ENCODE assay signal across 9 mouse cellular contexts in the genomic region with DNA sequence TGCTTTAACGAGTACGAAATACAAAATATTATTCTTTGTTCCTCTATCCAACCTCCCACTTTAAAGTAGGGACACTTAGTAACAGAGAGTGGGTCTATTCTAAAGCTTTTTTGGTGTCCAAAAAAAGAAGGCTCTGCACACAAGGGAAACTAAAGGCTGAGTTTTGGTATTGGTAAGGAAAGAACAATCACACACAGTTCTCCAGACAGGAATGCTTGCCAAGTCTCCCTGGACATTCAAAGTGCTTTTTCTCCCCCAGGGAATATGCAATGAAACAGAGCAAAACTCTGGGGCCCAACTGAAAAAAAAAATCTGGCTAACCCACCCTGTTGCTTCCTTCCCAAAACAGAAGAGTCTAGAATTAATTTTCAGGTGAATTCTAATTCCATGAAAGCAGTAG. TPM values are rescaled to one million over a fixed set of nuclear protein-coding genes. Genes with fewer than 3 reads are reported as not detected.
DNase-seq lines count a peak whose midpoint lies in the region; ATAC-seq and TF ChIP-seq lines count a peak whose summit lies in the region.
"Had no signal": no experiment of that assay in that cellular context is flagged by ENCODE, and none has a peak within 500 bp of the region (broad histone marks: within the 10 kb centered on the region; RNA-seq: fewer than 3 reads in every experiment).

No protein-coding gene starts in this region.

- H3K27ac ChIP-seq in hindbrain, embryonic 15.5 days (replicated peaks) = peak overlapping the region; percentile 63
- H3K27ac ChIP-seq in hindbrain, embryonic 12.5 days = no peak overlapping the region
- H3K27ac ChIP-seq in lung, postnatal 0 days (ENCODE audit: low read length) = peak overlapping the region; percentile 5; the same call in 1 of the 2 replicates
- H3K27ac ChIP-seq in forebrain, embryonic 16.5 days (ENCODE audit: low read length) = peak overlapping the region; percentile 52
- peak overlapping the region; percentile 67 for H3K27ac ChIP-seq in neural tube, embryonic 15.5 days (replicated peaks)
- H3K27ac ChIP-seq: limb, embryonic 12.5 days had no signal

- TF ChIP-seq CTCF in lung, postnatal 0 days (IDR thresholded peaks at IDR 0.05) = no peak

- WGBS in hindbrain, embryonic 15.5 days = 80% methylated on average over 2 of the region's 2 CpGs
- WGBS in hindbrain, embryonic 12.5 days = 94% methylated on average over 2 of the region's 2 CpGs
- WGBS in lung, postnatal 0 days = 60% methylated on average over 2 of the region's 2 CpGs
- 28% methylated on average over 2 of the region's 2 CpGs for WGBS in forebrain, embryonic 16.5 days
- 78% methylated on average over 2 of the region's 2 CpGs for WGBS in neural tube, embryonic 15.5 days

- no peaks in the 10 kb centered on the region for H3K27me3 ChIP-seq in hindbrain, embryonic 15.5 days
- no peaks in the 10 kb centered on the region for H3K27me3 ChIP-seq in hindbrain, embryonic 12.5 days
- H3K27me3 ChIP-seq in lung, postnatal 0 days (replicated peaks; ENCODE audit: insufficient read depth, low read length) = no peaks in the 10 kb centered on the region
- no peaks in the 10 kb centered on the region for H3K27me3 ChIP-seq in forebrain, embryonic 16.5 days (replicated peaks; ENCODE audit: control insufficient read depth, insufficient read depth, low read length)
- H3K27me3 ChIP-seq in neural tube, embryonic 15.5 days (replicated peaks) = no peaks in the 10 kb centered on the region
- H3K27me3 ChIP-seq: limb, embryonic 12.5 days had no signal

- TF ChIP-seq EP300 in lung, postnatal 0 days (IDR thresholded peaks at IDR 0.05) = no peak

- DNase-seq in lung, postnatal 0 days (ENCODE audit: low spot score) = peak; percentile 27
- DNase-seq in lung, adult 18-20 months = no peak
- no peak for DNase-seq in spleen, postnatal 14 days (ENCODE audit: low spot score in 2 of 2)

- no peak overlapping the region for H3K9ac ChIP-seq in hindbrain, embryonic 15.5 days
- no peak overlapping the region for H3K9ac ChIP-seq in hindbrain, embryonic 12.5 days
- H3K9ac ChIP-seq in lung, postnatal 0 days (replicated peaks; ENCODE audit: low read depth) = peak overlapping the region; percentile 20; the same call in 1 of the 2 replicates
- no peak overlapping the region for H3K9ac ChIP-seq in forebrain, embryonic 16.5 days (replicated peaks; ENCODE audit: low read depth, low read length)
- H3K9ac ChIP-seq in neural tube, embryonic 15.5 days (replicated peaks) = no peak overlapping the region
- H3K9ac ChIP-seq: limb, embryonic 12.5 days had no signal

- H3K4me3 ChIP-seq in hindbrain, embryonic 15.5 days = peak overlapping the region; percentile 20
- no peak overlapping the region for H3K4me3 ChIP-seq in hindbrain, embryonic 12.5 days
- H3K4me3 ChIP-seq in lung, postnatal 0 days (ENCODE audit: low read depth, low read length) = peak overlapping the region; percentile 39
- H3K4me3 ChIP-seq in forebrain, embryonic 16.5 days (replicated peaks; ENCODE audit: low read length) = peak overlapping the region; percentile 33
- peak overlapping the region; percentile 14; the same call in 1 of the 2 replicates for H3K4me3 ChIP-seq in neural tube, embryonic 15.5 days (replicated peaks)
- H3K4me3 ChIP-seq: limb, embryonic 12.5 days had no signal

- peak overlapping the region; percentile 16 for H3K4me2 ChIP-seq in hindbrain, embryonic 15.5 days
- H3K4me2 ChIP-seq in hindbrain, embryonic 12.5 days (replicated peaks) = no peak overlapping the region
- H3K4me2 ChIP-seq in lung, postnatal 0 days (replicated peaks; ENCODE audit: low read depth, low read length) = peak overlapping the region; percentile 42
- peak overlapping the region; percentile 40 for H3K4me2 ChIP-seq in forebrain, embryonic 16.5 days (ENCODE audit: low read length)
- peak overlapping the region; percentile 17; the same call in 1 of the 2 replicates for H3K4me2 ChIP-seq in neural tube, embryonic 15.5 days
- H3K4me2 ChIP-seq: limb, embryonic 12.5 days had no signal

- no peaks in the 10 kb centered on the region for H3K4me1 ChIP-seq in hindbrain, embryonic 15.5 days (replicated peaks)
- no peaks in the 10 kb centered on the region for H3K4me1 ChIP-seq in hindbrain, embryonic 12.5 days
- H3K4me1 ChIP-seq in lung, postnatal 0 days (ENCODE audit: insufficient read depth, low read depth, low read length) = no peaks in the 10 kb centered on the region; the same call in 1 of the 2 replicates
- H3K4me1 ChIP-seq in forebrain, embryonic 16.5 days (replicated peaks; ENCODE audit: control insufficient read depth, insufficient read depth, low read length) = peaks cover 10% of the 10 kb centered on the region
- no peaks in the 10 kb centered on the region for H3K4me1 ChIP-seq in neural tube, embryonic 15.5 days
- H3K4me1 ChIP-seq: limb, embryonic 12.5 days had no signal

- no peaks in the 10 kb centered on the region for H3K9me3 ChIP-seq in hindbrain, embryonic 15.5 days
- no peaks in the 10 kb centered on the region for H3K9me3 ChIP-seq in hindbrain, embryonic 12.5 days (replicated peaks)
- H3K9me3 ChIP-seq in lung, postnatal 0 days (ENCODE audit: low read length) = no peaks in the 10 kb centered on the region
- H3K9me3 ChIP-seq in forebrain, embryonic 16.5 days (ENCODE audit: control insufficient read depth, low read length) = no peaks in the 10 kb centered on the region
- no peaks in the 10 kb centered on the region for H3K9me3 ChIP-seq in neural tube, embryonic 15.5 days (replicated peaks)
- H3K9me3 ChIP-seq: limb, embryonic 12.5 days had no signal

- H3K36me3 ChIP-seq in hindbrain, embryonic 15.5 days = no peaks in the 10 kb centered on the region
- H3K36me3 ChIP-seq in hindbrain, embryonic 12.5 days = no peaks in the 10 kb centered on the region
- H3K36me3 ChIP-seq in lung, postnatal 0 days (ENCODE audit: insufficient read depth, low read length) = no peaks in the 10 kb centered on the region
- no peaks in the 10 kb centered on the region for H3K36me3 ChIP-seq in forebrain, embryonic 16.5 days (ENCODE audit: control insufficient read depth, insufficient read depth)
- H3K36me3 ChIP-seq in neural tube, embryonic 15.5 days = no peaks in the 10 kb centered on the region
- H3K36me3 ChIP-seq: limb, embryonic 12.5 days had no signal

- 0 out of 2 replicates have a peak, but pooled peaks have one; percentile 23 for ATAC-seq in hindbrain, embryonic 15.5 days (ENCODE audit: low FRiP score, low read depth)
- ATAC-seq in hindbrain, embryonic 12.5 days (ENCODE audit: low FRiP score) = no peak
- no peak for ATAC-seq in lung, postnatal 0 days
- peak; percentile 58 for ATAC-seq in forebrain, embryonic 16.5 days
- no peak; the same call in 1 of the 2 replicates for ATAC-seq in neural tube, embryonic 15.5 days (ENCODE audit: low FRiP score)
- ATAC-seq in megakaryocyte, adult 5-6 weeks (ENCODE audit: poor library complexity, severe bottlenecking) = no peak

RNA-seq across cellular contexts. Expression of gene Slc15a2, which starts 0.6 kb away (rescaled TPM):
- polyA plus RNA-seq in hindbrain, embryonic 15.5 days (2015; fragmentation: Nextera tagmentation; extraction: Ambion mirVana) = 12.7 and 16.2 TPM in 2 replicates
- 3.0 and 6.6 TPM in 2 replicates for polyA plus RNA-seq in hindbrain, embryonic 12.5 days (2016; fragmentation: Nextera tagmentation; extraction: Ambion mirVana)
- 57.3 and 75.1 TPM in 2 replicates for polyA plus RNA-seq in lung, postnatal 0 days (2015; fragmentation: Nextera tagmentation; extraction: Ambion mirVana)
- polyA plus RNA-seq in forebrain, embryonic 16.5 days (2015; fragmentation: Nextera tagmentation; extraction: Ambion mirVana) = 12.7 and 13.6 TPM in 2 replicates
- 13.0 and 15.3 TPM in 2 replicates for polyA plus RNA-seq in neural tube, embryonic 15.5 days (2015; fragmentation: Nextera tagmentation; extraction: Ambion mirVana)
- total RNA-seq in megakaryocyte, adult 5-6 weeks (2015) = 4.1 and 6.7 TPM in 2 replicates
- 7.5 and 14.7 TPM in 2 replicates for total RNA-seq in megakaryocyte, adult 5-6 weeks (2017)

RNA-seq across cellular contexts. Expression of gene Iqcb1, which starts 44.0 kb away (rescaled TPM):
- polyA plus RNA-seq in hindbrain, embryonic 15.5 days (2015; fragmentation: Nextera tagmentation; extraction: Ambion mirVana) = 53.2 and 56.8 TPM in 2 replicates
- polyA plus RNA-seq in hindbrain, embryonic 12.5 days (2016; fragmentation: Nextera tagmentation; extraction: Ambion mirVana) = 63.4 and 68.9 TPM in 2 replicates
- 11.8 and 13.1 TPM in 2 replicates for polyA plus RNA-seq in lung, postnatal 0 days (2015; fragmentation: Nextera tagmentation; extraction: Ambion mirVana)
- 58.8 and 59.3 TPM in 2 replicates for polyA plus RNA-seq in forebrain, embryonic 16.5 days (2015; fragmentation: Nextera tagmentation; extraction: Ambion mirVana)
- polyA plus RNA-seq in neural tube, embryonic 15.5 days (2015; fragmentation: Nextera tagmentation; extraction: Ambion mirVana) = 57.2 and 61.1 TPM in 2 replicates
- 2.8 and 3.7 TPM in 2 replicates for total RNA-seq in megakaryocyte, adult 5-6 weeks (2015)
- 3.6 and 5.5 TPM in 2 replicates for total RNA-seq in megakaryocyte, adult 5-6 weeks (2017)

Comparison
In these comparisons a context has a peak if more than half of its experiments do, and no peak if none do; other contexts are left out.
1. ATAC-seq: peak in hindbrain, embryonic 15.5 days (single experiment) and forebrain, embryonic 16.5 days (single experiment); none in hindbrain, embryonic 12.5 days (single experiment), lung, postnatal 0 days (single experiment), neural tube, embryonic 15.5 days (single experiment) and megakaryocyte, adult 5-6 weeks (single experiment).